Mouse (Mus musculus) heart, postnatal 14 days (tissue): Measurements from ENCODE around the gene Atp13a2. TPM values are rescaled to one million over a fixed set of nuclear protein-coding genes. Genes with fewer than 3 reads are reported as not detected.

ENCODE experiments used
- DNase-seq, 2 experiments: peaks; one replicate each; pipeline ENCODE4 v3.0.0; 2021 to 2022
- intact Hi-C: fragments of 180-260 bp; cut with DNase I; formaldehyde crosslinking; loops from one replicate; pipeline ENCODE4 v1.15.1; 2025
- long read RNA-seq, 2 experiments: library from polyadenylated mRNA; stranded (forward); transcript quantifications; one replicate each; pipeline ENCODE4 v2.0.0; 2021
- total RNA-seq, 2 experiments: library from RNA; stranded (reverse); gene quantifications; 2 replicates each; pipeline ENCODE4 v1.2.3; 2021

Gene Atp13a2
- 10 to 100 TPM; 20.7 to 21.7 TPM for total RNA-seq
- long read RNA-seq, experiment 1, transcript Atp13a2-201 (29 exons, 3,956 nt), result major isoform, 12 of 36 reads
- long read RNA-seq, experiment 1, transcript Atp13a2-203 (29 exons, 3,882 nt), result minor isoform, 7 of 36 reads
- long read RNA-seq, experiment 1, partial matches to known transcripts, result 12 of 36 reads
- long read RNA-seq, experiment 1, other reads (novel, unspliced or antisense), result 5 of 36 reads
- long read RNA-seq, experiment 2, transcript Atp13a2-201 (29 exons, 3,956 nt), result major isoform, 15 of 49 reads
- long read RNA-seq, experiment 2, transcript Atp13a2-203 (29 exons, 3,882 nt), result minor isoform, 10 of 49 reads
- long read RNA-seq, experiment 2, partial matches to known transcripts, result 15 of 49 reads
- long read RNA-seq, experiment 2, other reads (novel, unspliced or antisense), result 9 of 49 reads

DNA sequence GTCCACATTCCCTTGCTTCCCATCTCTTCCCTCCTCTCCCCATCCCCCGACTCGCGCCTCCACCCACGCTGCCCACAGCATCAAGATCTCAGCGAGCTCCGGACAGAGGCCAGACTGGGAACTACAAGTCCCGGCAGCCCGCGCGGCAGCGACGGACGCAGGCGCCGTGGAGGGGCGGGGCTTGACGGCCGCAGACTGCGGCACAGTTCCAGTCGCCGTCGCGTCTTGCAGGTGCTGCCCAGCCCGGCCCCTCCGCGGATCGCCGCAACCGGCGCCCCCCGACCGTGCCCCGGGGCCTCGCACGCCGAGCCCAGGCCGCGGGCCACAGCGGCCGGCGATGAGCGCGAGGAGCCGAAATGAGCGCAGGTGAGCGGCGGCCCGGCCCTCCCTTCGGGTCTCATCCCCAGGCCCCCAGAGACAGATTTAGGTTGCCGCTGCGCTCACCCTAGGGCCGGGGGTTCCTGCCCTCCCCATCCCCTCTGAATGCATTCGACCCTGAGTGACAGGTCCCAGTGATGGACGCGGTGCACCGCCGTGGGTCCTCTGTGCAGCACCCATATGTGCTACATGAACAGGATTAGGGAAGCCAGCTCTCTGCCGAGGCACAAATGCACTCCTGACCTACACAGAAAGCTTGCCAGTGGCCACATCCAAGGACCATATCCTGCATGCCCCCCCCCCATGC lies at the start of gene Atp13a2:
Gene Atp13a2, plus strand, starts transcription at position 163 of the 685 bp plus-strand sequence.
- intact Hi-C loops, result loop anchor here (2.0 to 5.0 kb wide), 2 partner anchors 22 to 40 kb away; no protein-coding TSS in a partner anchor
- DNase-seq, result peak; percentile 92 to 95

DNA sequence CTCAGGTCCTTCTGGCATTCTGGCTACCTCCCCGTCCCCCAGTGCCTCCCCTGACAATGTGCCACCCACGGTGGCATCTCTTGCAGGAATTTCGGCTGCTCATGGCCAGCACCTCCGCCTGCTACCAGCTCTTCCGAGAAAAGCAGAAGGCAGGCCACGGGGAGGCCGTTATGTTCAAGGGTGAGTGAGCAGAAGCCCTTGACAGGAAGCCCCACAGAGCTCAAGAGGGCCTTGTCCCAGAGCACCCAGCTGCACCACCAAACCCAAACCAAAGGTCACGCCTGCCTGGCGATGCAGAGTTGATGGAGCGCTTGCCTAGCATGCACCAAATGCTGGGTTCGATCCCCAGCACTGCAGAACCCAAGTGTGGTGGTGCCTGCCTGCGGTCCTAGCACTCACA lies 42.3 kb upstream of the Atp13a2 start:
- no peak for DNase-seq
- intact Hi-C loops, result no loop called here

DNA sequence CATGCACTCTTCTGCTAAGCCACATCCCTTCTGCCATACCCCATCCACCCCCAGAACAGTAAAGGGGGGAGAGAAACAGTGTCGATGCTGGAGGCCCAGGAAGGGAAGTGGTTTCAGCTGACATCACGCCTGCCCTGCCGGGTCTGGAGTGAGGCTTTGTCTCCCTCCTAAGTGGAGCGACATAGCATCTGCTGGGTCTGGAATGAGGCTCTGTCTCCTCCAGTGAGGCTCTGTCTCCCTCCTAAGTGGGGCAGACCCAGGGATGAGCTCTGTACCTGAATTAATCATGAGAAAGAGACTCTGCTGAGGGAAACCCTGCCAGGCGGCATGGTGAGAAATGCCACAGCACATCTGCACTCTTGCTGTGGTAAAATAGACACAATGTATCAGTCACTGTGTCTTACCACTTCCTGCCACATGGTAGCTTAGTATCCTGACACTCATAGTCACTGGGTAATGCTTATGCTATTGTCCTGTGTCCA lies 41.7 kb upstream of the Atp13a2 start:
- no peak for DNase-seq
- intact Hi-C loops, result no loop called here

DNA sequence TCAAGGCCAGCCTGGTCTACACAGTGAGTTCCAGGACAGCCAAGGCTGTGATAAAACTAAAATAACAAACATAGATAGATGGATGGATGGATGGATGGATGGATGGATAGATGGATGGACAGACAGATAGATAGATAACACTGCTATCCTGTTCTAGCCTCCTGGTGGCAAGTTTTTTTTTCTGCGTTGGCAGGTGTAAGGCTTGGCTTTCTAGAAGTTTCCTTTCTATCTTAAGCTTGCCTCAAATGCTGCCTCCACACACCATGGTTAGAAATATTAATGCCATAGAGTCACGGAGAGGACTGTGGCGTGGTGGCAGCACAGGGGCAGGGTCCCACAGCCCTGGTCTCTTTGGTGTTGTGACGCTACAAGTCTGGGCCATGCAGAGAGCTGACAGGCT lies 41.1 kb upstream of the Atp13a2 start:
- intact Hi-C loops, result no loop called here
- DNase-seq, result no peak

DNA sequence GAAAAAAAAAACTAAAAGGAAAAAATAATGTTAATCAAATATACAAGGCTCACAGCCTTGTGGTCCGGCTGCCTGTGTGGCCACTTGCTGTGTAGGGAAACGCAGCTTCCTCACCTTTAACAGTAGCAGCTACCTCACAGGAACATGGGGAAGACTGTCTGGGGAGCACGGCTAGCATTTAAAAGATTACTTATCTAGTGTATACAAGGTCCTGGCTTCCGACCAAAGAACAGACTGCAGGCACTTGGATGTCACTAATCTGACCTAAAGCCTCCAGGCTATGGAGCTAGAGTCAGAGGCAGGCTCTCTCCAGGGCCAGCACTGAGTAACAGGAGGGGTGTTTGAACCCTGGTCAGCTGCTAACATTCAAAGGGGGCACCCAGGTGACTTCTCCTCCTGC lies 40.6 kb upstream of the Atp13a2 start:
- intact Hi-C loops, result no loop called here
- DNase-seq, result no peak

DNA sequence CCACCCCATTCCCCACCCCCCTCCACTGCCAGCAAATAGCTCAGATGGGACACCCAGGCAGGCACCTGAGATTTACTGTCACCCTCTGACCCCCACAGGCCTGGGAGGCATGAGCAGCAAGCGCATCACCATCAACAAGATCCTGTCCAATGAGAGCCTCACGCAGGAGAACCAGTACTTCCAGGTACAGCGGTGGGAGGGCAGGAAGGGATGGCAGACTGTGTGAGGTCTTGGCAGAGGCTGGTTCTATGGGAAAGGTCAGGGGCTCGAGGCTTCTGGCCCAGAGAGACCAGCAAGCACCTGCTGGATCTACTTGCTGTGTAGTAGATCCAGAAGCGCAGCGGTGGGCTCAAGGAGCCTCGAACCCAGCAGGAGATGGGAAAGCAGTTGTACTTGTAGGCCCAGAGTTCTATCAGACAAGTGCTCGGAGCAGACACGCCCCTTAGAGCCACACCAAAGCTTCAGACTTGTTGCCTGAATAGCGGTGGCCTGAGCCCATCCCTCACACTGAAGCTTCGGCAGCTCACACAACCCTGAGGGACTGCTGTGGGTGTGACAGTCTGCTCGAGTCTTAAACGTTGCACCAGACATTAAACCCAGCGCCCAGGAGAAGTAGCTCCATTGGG lies 40.0 kb upstream of the Atp13a2 start:
- intact Hi-C loops, result no loop called here
- no peak for DNase-seq

DNA sequence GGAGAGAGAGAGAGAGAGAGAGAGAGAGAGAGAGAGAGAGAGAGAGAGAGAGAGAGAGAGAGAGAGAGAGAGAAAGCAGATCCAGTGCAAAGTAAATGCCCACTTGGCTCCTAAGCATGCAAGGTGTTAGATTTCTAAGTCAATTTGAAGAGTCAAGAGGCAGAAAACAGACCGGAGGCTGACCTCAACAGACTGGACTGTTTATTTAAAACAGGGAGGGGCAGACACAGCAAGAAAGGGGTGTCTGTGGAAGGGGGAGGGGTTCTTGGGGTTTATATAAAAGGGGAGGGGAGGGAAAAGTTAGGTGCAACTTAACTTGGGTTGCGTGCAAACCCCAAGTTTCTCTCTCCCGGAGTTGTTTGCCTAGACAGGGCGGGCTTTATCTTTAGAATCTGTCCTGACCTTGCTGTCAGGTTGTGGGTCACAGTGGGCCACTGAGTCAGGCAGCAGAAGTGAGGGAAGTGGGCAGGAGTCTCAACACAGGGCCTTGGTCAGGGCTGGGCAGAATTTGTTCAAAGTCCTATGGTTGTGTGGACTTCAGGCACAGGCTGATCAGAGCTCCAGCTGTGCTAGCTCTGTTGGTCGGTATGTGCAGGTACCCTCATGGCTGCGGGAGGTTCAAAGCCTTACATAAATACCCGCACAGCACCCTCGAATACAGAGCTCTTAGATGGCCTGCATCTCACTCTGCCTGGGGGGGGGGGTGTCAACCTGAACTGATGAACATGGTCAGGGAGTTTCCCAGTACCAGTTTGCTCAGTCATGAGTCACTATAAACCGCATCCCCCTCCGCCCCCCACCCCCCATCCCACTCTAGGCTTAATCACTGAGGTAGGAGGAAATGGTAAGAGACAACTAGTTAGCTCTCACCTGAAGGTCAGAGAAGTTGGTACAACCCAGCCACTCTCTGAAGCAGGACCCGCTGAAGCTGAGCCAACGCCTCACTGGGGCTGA lies 38.9 kb upstream of the Atp13a2 start:
- intact Hi-C loops, result no loop called here
- no peak for DNase-seq

DNA sequence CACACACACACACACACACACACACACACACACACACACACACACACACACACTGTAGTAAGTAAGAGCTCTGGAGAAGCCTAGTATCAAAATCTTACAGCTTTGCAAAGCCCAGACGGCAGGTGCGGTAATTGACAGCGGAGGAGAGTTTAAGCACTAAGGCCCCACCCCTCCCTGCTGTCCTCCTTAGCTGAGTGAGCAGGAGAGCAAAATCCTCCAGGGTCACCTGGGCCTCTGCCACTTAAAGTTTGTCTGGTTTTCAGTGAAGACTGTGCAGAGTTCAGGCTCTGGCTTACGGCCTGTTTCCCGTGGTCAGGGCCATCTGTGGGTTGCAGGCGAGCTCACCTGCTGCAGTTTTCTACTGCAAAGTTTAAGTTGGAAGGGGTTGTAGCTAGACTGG lies 38.2 kb upstream of the Atp13a2 start:
- intact Hi-C loops, result no loop called here
- DNase-seq, result no peak

DNA sequence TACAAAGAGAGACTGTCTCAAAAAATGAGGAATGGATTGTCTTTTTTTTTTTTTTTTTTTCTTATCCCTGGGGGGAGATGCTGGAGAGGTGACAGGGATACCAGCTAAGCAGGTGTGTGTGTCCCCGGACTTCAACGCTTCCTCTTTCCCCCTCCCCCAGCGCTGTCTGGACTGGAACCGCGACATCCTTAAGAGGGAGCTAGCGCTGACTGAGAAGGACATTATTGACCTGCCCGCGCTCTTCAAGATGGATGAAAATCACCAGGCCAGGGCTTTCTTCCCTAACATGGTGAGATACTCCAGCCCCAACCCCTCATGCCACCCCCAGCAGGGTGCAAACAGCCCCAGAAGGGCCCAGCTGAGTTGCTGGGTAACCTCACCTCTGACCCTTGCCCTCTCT lies 37.6 kb upstream of the Atp13a2 start:
- no peak for DNase-seq
- intact Hi-C loops, result no loop called here

DNA sequence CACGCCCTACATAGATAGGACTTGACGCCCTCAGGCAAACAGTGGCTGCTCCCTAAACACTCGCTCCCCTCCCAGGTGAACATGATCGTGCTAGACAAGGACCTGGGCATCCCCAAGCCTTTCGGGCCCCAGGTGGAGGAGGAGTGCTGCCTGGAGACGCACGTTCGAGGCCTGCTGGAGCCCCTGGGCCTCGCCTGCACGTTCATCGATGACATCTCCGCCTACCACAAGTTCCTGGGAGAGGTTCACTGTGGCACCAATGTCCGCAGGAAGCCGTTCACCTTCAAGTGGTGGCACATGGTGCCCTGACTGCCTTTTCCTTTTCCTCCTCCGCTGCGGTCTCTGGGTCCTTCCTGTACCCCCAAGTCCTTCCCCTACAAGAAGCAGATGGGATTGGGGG lies 37.1 kb upstream of the Atp13a2 start:
- no peak for DNase-seq
- intact Hi-C loops, result no loop called here

DNA sequence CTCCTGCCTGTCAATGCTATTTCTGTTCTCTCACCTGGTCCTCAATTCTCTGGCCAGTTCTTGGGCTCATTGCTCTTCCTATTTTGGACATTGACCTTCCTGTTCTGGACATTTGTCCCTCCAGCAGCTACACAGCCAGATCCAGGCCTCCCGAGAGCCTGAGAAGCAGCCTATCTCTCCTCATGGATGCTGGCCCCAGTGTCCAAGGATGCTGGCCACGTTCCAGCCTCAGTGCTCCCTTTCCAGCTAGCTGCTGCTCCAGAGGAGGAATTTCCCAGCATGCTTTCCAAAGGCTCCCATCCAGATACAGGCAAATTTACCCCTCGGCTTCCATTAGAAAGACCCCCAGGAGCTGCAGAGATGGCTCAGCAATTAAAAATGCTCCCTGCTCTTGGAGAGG lies 36.1 kb upstream of the Atp13a2 start:
- intact Hi-C loops, result no loop called here
- DNase-seq, result peak; percentile 72 to 75

DNA sequence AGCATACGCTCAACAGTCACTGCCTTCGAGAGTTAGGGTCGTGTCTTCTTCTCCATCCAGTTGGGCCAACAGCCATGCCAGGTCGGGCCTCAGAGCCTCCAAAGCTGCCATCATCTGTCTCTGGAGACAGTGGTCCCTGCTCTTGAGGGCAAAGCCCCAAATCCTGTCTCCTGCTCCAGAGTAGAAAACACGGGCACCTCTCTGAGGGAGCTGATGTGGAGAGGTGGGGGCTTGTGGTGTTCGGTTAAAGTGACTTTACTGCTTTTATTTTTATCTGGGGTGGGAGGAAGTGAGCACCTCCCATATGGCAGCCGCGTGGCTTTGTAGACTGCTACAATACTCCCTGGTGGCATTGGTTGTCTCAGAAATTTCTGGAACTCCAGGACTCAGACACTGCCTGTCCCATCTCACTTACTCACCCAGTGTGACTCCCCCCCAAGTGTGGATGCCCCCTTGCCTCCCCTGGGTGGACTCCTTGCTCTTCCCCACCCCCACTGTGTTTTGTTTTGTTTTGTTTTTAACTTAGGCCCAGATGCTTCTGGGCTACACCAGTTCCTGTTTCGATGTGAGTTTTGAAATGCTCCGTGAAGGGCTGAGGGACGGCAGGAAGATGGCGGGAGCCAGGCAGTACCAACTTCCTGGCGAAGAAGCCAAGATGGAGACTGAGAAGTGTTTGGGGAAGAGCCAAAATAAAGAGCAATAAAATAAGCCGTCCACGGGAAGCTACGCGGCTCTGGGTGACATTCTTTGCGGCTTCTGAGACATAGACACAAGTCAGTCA lies 34.6 kb upstream of the Atp13a2 start:
- no peak for DNase-seq
- intact Hi-C loops, result no loop called here

DNA sequence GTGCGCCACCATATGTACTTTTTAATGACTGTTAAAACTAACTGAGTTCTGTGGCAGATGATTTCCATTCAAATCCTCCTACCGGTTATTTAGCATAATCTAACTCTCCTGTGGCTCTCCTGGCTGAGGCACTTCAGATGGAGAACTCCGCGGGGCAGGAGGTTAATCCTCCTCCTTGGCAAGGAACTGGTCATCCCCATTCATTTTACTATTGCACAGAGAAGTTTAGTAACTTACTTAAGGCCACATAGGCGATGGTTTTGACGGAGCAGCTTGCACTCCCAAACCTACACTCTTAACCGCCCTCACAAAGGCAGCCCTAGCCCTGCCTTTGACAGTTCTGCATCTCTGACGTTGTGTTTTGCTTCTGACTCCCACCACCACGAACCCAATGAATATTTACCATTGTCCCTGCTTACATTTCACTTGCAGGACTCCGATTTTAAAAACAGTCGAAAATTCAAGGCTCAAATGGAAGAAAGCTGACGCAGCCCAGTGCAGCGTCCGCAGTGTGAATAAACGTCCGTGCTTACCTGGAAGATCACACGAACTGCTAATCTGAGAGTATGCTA lies 29.5 kb upstream of the Atp13a2 start:
- DNase-seq, result no peak
- intact Hi-C loops, result loop anchor here (2.0 to 5.0 kb wide), 4 partner anchors 50 to 232 kb away; partner anchors contain the start of genes Padi2 and Padi3

DNA sequence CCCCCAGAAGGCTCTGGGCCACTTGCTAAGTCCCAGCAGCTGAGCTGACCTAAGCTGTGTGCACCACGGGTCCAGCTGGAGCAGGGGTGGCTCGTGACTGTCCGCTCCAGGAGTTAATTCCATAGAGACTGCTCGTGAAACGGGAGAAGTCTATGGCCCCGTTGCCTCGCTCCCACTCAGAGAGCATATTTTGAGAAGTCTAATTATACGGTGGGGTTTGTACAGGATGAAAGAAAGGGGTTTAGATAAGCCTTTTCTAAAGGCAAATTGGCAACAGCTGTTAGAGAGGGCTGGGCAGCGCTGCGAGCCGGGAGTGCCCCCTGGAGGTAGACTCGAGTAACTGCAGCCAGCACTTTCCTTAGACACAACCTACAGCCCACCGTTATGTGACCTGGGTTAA lies 28.9 kb upstream of the Atp13a2 start:
- intact Hi-C loops, result loop anchor here (1.0 to 5.0 kb wide), 5 partner anchors 50 to 233 kb away; partner anchors contain the start of genes Padi2 and Padi3
- peak; percentile 83 to 84 for DNase-seq

DNA sequence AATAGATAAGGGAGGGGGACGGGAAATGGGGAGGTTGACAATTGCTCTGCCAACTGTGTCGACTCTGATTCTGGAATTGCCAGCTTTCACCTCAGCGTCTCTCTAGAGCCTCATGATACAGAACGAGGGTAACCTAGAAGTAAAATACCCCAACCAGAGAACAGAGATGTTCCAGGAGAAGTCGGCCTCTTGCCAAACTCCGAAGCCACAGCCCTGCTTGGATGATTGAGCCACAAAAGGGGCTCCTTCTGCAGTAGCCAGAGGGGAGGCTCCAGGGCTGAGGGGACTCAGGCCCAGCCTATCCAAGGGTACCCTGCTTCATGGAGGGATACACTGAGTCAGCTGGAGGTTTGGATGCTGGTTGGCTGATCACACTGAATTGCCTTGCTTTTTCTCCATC lies 28.4 kb upstream of the Atp13a2 start:
- intact Hi-C loops, result loop anchor here (1.0 to 5.0 kb wide), 4 partner anchors 51 to 196 kb away; partner anchors contain the start of genes Padi2 and Padi3
- no peak for DNase-seq

DNA sequence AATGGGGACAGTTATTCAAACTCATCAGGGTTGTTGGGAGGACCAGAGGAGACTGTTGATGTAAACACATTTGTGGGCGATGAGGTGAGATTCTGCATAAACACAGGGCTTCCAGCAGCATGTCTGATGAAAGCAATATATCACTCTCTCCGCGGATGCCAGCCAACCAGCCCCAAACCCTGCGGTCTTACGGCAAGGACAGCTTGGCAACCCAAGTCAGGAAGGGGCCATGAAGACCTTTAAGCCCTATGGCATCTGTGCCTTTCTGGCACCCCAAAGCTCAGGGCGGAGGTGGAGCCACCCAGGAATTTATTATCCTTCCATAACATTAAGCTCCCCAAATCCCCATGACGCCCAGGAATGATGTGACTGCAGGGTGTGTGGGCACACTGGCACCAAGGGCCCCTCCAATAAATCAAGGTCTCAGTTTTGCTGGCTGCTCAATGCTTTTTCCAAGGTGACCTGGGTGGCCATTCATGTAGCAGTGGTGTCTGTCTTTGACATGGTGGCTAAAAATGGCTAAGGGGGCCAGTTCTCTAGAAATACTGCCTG lies 27.5 kb upstream of the Atp13a2 start:
- intact Hi-C loops, result loop anchor here (5.0 kb wide), 3 partner anchors 52 to 197 kb away; partner anchors contain the start of genes Padi2 and Padi3

DNA sequence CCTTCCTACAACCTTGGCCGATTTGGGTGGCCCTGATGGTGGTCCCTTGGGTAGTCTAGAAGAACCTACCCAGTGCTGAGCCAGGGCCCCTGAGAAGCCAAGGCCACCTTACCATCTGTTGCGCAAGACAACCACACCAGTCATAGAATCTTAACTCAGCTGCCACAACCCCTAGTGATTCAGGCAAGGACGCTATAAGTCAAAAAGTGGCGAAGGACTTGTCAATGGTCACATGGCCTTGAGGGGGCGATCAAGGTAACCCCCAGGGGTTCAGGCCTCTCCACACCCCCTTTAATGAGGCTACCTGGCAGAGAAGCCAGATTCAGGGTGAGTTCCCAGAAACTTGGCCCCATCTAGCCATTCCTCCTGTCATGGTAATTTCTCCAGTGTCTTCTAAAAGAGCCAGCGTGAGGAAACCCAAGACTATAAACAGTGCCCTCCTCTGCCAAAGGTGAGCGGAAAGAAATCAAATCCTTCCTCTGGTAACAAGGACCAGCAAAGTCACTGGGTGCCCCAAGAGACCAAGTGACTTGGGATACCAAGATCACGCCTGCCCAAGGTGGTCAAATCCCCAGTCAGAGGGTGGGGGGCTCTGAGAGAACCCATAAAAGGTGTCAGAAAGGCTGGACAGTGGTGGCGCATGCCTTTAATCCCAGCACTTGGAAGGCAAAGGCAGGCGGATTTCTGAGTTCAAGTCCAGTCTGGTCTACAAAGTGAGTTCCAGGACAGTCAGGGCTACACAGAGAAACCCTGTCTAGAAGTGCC lies 26.8 kb upstream of the Atp13a2 start:
- intact Hi-C loops, result loop anchor here (5.0 kb wide), 3 partner anchors 53 to 198 kb away; partner anchors contain the start of genes Padi2 and Padi3

More for the DNA sequence above, 27.5 kb upstream of the Atp13a2 start:
- DNase-seq, result no peak

More for the DNA sequence above, 26.8 kb upstream of the Atp13a2 start:
- no peak for DNase-seq
